Comparison of ENCODE assay signal across 21 mouse cellular contexts in genomic region chr12:69156436-69156835, GRCm38 (mm10). TPM values are rescaled to one million over a fixed set of nuclear protein-coding genes. Genes with fewer than 3 reads are reported as not detected.
DNase-seq lines count a peak whose midpoint lies in the region; ATAC-seq lines count a peak whose summit lies in the region.
"Had no signal": no experiment of that assay in that cellular context is flagged by ENCODE, and none has a peak within 500 bp of the region (broad histone marks: within the 10 kb centered on the region; RNA-seq: fewer than 3 reads in every experiment).

No protein-coding gene starts in this region.

- ATAC-seq in liver, embryonic 12.5 days = no peak
- ATAC-seq in liver, embryonic 16.5 days (ENCODE audit: low read depth) = no peak
- ATAC-seq in frontal cortex, adult (ENCODE audit: low TSS enrichment) = no peak
- ATAC-seq in inflammation-experienced regulatory T-cells, adult 6 months = no peak
- ATAC-seq: forebrain, embryonic 15.5 days; hindbrain, embryonic 16.5 days had no signal

- H3K9me3 ChIP-seq in liver, embryonic 12.5 days (replicated peaks) = no peaks in the 10 kb centered on the region
- H3K9me3 ChIP-seq in liver, embryonic 16.5 days (replicated peaks; ENCODE audit: control insufficient read depth, low read length) = no peaks in the 10 kb centered on the region
- H3K9me3 ChIP-seq: embryonic facial prominence, embryonic 15.5 days; forebrain, embryonic 10.5 days; forebrain, embryonic 15.5 days; heart, embryonic 13.5 days; hindbrain, embryonic 12.5 days had no signal

- peaks cover 20% of the 10 kb centered on the region for H3K36me3 ChIP-seq in liver, embryonic 12.5 days
- H3K36me3 ChIP-seq in liver, embryonic 16.5 days (ENCODE audit: control insufficient read depth, insufficient read depth) = peaks cover 12% of the 10 kb centered on the region

- DNase-seq in liver (no peak), ZHBTc4 (ENCODE audit: low read depth, low spot score) (peak; percentile 24)
- no peak for DNase-seq in spleen, postnatal 36 days (ENCODE audit: low spot score in 2 of 2)
- DNase-seq: adrenal gland, postnatal 10 days; cerebellum, adult 11 months; cerebellum, adult 8-10 months; cerebellum, postnatal 14 days; embryo, embryonic 11 days; gastrocnemius, postnatal 14 days; heart, postnatal 36 days had no signal

- H3K9ac ChIP-seq in liver, embryonic 12.5 days = no peak overlapping the region
- no peak overlapping the region for H3K9ac ChIP-seq in liver, embryonic 16.5 days (ENCODE audit: low read depth, low read length)
- H3K9ac ChIP-seq: embryonic facial prominence, embryonic 15.5 days; forebrain, embryonic 15.5 days; heart, embryonic 13.5 days; hindbrain, embryonic 12.5 days had no signal

- no peak overlapping the region for H3K4me3 ChIP-seq in liver, embryonic 12.5 days
- H3K4me3 ChIP-seq in liver, embryonic 16.5 days (ENCODE audit: low read depth, low read length) = no peak overlapping the region
- H3K4me3 ChIP-seq: embryonic facial prominence, embryonic 15.5 days; heart, embryonic 13.5 days; hindbrain, embryonic 12.5 days had no signal

- peak overlapping the region; percentile 96 for H3K27ac ChIP-seq in liver, embryonic 12.5 days
- H3K27ac ChIP-seq in liver, embryonic 16.5 days (ENCODE audit: low read length) = peak overlapping the region; percentile 71
- H3K27ac ChIP-seq: forebrain, embryonic 10.5 days; forebrain, embryonic 15.5 days; heart, embryonic 13.5 days; hindbrain, embryonic 12.5 days had no signal

- H3K4me2 ChIP-seq in liver, embryonic 12.5 days = peak overlapping the region; percentile 75
- H3K4me2 ChIP-seq in liver, embryonic 16.5 days (ENCODE audit: low read depth, low read length) = no peak overlapping the region
- H3K4me2 ChIP-seq: embryonic facial prominence, embryonic 15.5 days; forebrain, embryonic 15.5 days; hindbrain, embryonic 12.5 days had no signal

- H3K27me3 ChIP-seq in liver, embryonic 12.5 days (replicated peaks) = no peaks in the 10 kb centered on the region
- no peaks in the 10 kb centered on the region for H3K27me3 ChIP-seq in liver, embryonic 16.5 days (ENCODE audit: control insufficient read depth, insufficient read depth, low read depth, low read length)
- H3K27me3 ChIP-seq: embryonic facial prominence, embryonic 15.5 days; forebrain, embryonic 15.5 days; heart, embryonic 13.5 days; hindbrain, embryonic 12.5 days had no signal

- WGBS in liver, embryonic 12.5 days (ENCODE audit: insufficient replicate concordance) = 64% methylated on average over 4 of the region's 4 CpGs
- 64% methylated on average over 4 of the region's 4 CpGs for WGBS in liver, embryonic 16.5 days (ENCODE audit: insufficient replicate concordance)

- H3K4me1 ChIP-seq in liver, embryonic 12.5 days = peaks cover 26% of the 10 kb centered on the region
- peaks cover 19% of the 10 kb centered on the region for H3K4me1 ChIP-seq in liver, embryonic 16.5 days (ENCODE audit: control insufficient read depth, low read depth, low read length)

RNA-seq across cellular contexts. Expression of gene Rps29, which starts 2.5 kb away (rescaled TPM):
- polyA plus RNA-seq in liver, embryonic 12.5 days (2016; fragmentation: Nextera tagmentation; extraction: Ambion mirVana) = 1,522 and 1,647 TPM in 2 replicates
- 948 and 1,117 TPM in 2 replicates for polyA plus RNA-seq in liver, embryonic 16.5 days (2015; fragmentation: Nextera tagmentation; extraction: Ambion mirVana)
- 1,000 to 10,000 TPM; 2,056 to 4,231 (median 2,807) TPM for polyA plus RNA-seq in inflammation-experienced regulatory T-cells, adult 6 months (2017; shearing (Covaris generic))

RNA-seq across cellular contexts. Expression of gene Lrr1, which starts 12.2 kb away (rescaled TPM):
- polyA plus RNA-seq in liver, embryonic 12.5 days (2016; fragmentation: Nextera tagmentation; extraction: Ambion mirVana) = 21.3 and 24.3 TPM in 2 replicates
- polyA plus RNA-seq in liver, embryonic 16.5 days (2015; fragmentation: Nextera tagmentation; extraction: Ambion mirVana) = 14.1 and 18.5 TPM in 2 replicates
- 1 to 10 TPM in 2 of 3 experiments, not detected in 1; 1.5 to 8.2 TPM for polyA plus RNA-seq in inflammation-experienced regulatory T-cells, adult 6 months (2017; shearing (Covaris generic))

RNA-seq across cellular contexts. Expression of gene Rpl36al, which starts 27.4 kb away (rescaled TPM):
- 797 and 813 TPM in 2 replicates for polyA plus RNA-seq in liver, embryonic 12.5 days (2016; fragmentation: Nextera tagmentation; extraction: Ambion mirVana)
- polyA plus RNA-seq in liver, embryonic 16.5 days (2015; fragmentation: Nextera tagmentation; extraction: Ambion mirVana) = 402 and 452 TPM in 2 replicates
- polyA plus RNA-seq in inflammation-experienced regulatory T-cells, adult 6 months (2017; shearing (Covaris generic)) = 100 to 1,000 TPM; 533 to 565 (median 537) TPM

RNA-seq across cellular contexts. Expression of gene Mgat2, which starts 27.5 kb away (rescaled TPM):
- polyA plus RNA-seq in liver, embryonic 12.5 days (2016; fragmentation: Nextera tagmentation; extraction: Ambion mirVana) = 48.4 and 51.0 TPM in 2 replicates
- 18.0 TPM in 2 replicates for polyA plus RNA-seq in liver, embryonic 16.5 days (2015; fragmentation: Nextera tagmentation; extraction: Ambion mirVana)
- 10 to 100 TPM; 17.8 to 27.9 (median 21.1) TPM for polyA plus RNA-seq in inflammation-experienced regulatory T-cells, adult 6 months (2017; shearing (Covaris generic))

RNA-seq across cellular contexts. Expression of gene Gm49383, which starts 40.5 kb away (rescaled TPM):
- 28.5 and 29.0 TPM in 2 replicates for polyA plus RNA-seq in liver, embryonic 12.5 days (2016; fragmentation: Nextera tagmentation; extraction: Ambion mirVana)
- polyA plus RNA-seq in liver, embryonic 16.5 days (2015; fragmentation: Nextera tagmentation; extraction: Ambion mirVana) = 13.8 and 15.6 TPM in 2 replicates
- 10 to 100 TPM in 1 of 3 experiments, 1 to 10 TPM in 2; 6.9 to 16.1 (median 8.8) TPM for polyA plus RNA-seq in inflammation-experienced regulatory T-cells, adult 6 months (2017; shearing (Covaris generic))
- polyA plus RNA-seq: erythroblast, embryonic 14.5 days had no signal
